In the genomic region with DNA sequence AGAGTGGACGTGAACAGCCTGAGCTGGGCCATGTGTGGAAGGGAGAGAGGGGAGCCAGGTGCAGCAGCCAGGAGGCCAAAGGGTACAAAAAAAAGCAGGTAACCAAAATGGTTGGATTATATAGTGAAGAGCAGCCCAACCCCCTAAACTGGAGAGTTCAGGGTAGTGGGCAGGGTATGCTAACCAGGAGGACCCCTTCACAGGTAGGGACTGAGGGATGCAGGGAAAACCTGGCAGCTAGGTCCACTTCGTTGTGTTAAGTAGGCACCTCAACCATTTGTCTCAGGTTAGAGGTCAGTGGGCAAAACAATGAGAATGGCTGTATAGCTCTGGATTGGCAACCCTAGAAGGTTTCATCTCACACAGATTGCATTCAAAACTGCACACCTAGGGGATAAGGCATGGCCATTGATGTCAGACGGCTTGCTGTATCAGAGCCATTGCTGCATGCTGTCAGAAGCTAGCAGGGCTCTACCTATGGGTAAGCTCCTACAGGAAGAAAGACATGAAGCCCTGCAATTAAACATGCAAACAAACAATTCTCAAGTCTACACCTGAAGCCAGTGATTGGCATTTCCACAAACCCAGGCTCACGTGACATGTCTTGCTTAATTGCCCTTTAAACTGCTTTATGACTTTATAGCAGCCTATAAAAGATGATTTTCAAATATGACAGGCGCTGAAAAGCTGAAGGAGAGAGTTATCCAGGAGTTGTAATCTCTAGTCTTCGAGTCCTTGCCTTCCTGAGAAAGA, we compare ENCODE assay signal across 24 mouse cellular contexts. TPM values are rescaled to one million over a fixed set of nuclear protein-coding genes. Genes with fewer than 3 reads are reported as not detected.
"Had no signal": no experiment of that assay in that cellular context is flagged by ENCODE, and none has a peak within 500 bp of the region (broad histone marks: within the 10 kb centered on the region; RNA-seq: fewer than 3 reads in every experiment).

No protein-coding gene starts in this region.

- DNase-seq: kidney, adult 11 months; kidney, adult 8-10 months; kidney, postnatal 10 days; kidney, postnatal 36 days; liver; lung, embryonic 14.5 days; lung, postnatal 36 days; midbrain, embryonic 14.5 days; retina, postnatal 1 day; right cerebral cortex, postnatal 14 days; right cerebral cortex, postnatal 4 days; spleen, adult 18-20 months; thymus, postnatal 36 days had no signal

- ATAC-seq: liver, embryonic 12.5 days; lung, postnatal 0 days had no signal

- H3K4me1 ChIP-seq: kidney, embryonic 15.5 days; limb, embryonic 10.5 days; stomach, embryonic 15.5 days had no signal

- H3K4me3 ChIP-seq: kidney, embryonic 15.5 days; limb, embryonic 10.5 days; limb, embryonic 13.5 days; liver, embryonic 12.5 days; megakaryocyte, embryonic 14.5 days; neural tube, embryonic 13.5 days; stomach, embryonic 15.5 days had no signal

- H3K4me2 ChIP-seq: kidney, embryonic 15.5 days; limb, embryonic 13.5 days; liver, embryonic 12.5 days; lung, embryonic 14.5 days; midbrain, embryonic 11.5 days; neural tube, embryonic 13.5 days; stomach, embryonic 15.5 days had no signal

- H3K27ac ChIP-seq: kidney, embryonic 15.5 days; limb, embryonic 10.5 days; limb, embryonic 13.5 days; liver, embryonic 12.5 days; neural tube, embryonic 13.5 days; stomach, embryonic 15.5 days had no signal

- H3K27me3 ChIP-seq: kidney, embryonic 15.5 days; neural tube, embryonic 13.5 days; stomach, embryonic 15.5 days had no signal

- H3K9me3 ChIP-seq: kidney, embryonic 15.5 days; limb, embryonic 10.5 days; limb, embryonic 13.5 days; liver, embryonic 12.5 days; megakaryocyte, embryonic 14.5 days; neural tube, embryonic 13.5 days; stomach, embryonic 15.5 days had no signal

- H3K9ac ChIP-seq: kidney, embryonic 15.5 days; limb, embryonic 13.5 days; liver, embryonic 12.5 days; lung, embryonic 14.5 days; neural tube, embryonic 13.5 days; stomach, embryonic 15.5 days had no signal

RNA-seq across cellular contexts. Expression of a gene that starts 23.2 kb away (rescaled TPM):
- total RNA-seq: neutrophil, adult 5-6 weeks had no signal
- polyA plus RNA-seq: lung, postnatal 0 days; urinary bladder, adult 2 months had no signal
